Mouse (Mus musculus) liver, adult (tissue): ENCODE data around the gene Gm21887.
"Not testable (repeated sequence)": the region's sequence is repeated elsewhere in the genome, so short reads cannot be mapped to it uniquely, and the experiment has no call there.

Experiments
- GATA4 ChIP-seq: IDR thresholded peaks from 2 replicates; pipeline ENCODE4 v1.6.1; 2014; ENCODE audit warnings: mild to moderate bottlenecking, low read length; ENCODE audit not compliant: insufficient replicate concordance

The Gm21887 gene

GRCm38 (mm10) chrX:170009016-170009750 lies at the start of gene Gm21887:
Gene Gm21887 (plus strand): TSS chrX:170009659.
- not testable (repeated sequence) for TF ChIP-seq GATA4

- no peak for TF ChIP-seq GATA4
Observed at GRCm38 (mm10) chrX:169969337-169969736, 40.1 kb upstream of the Gm21887 start.

- no peak for TF ChIP-seq GATA4
Observed at GRCm38 (mm10) chrX:169980809-169981289, 28.6 kb upstream of the Gm21887 start.
